Mouse (Mus musculus) ZHBTc4 (cell line): ENCODE data around the gene Selplg.

Experiments
- DNase-seq: peaks from one replicate; pipeline ENCODE4 v3.0.0-alpha.2; 2011; ENCODE audit warnings: low read depth, low spot score

The Selplg gene

GRCm38 (mm10) chr5:113854494-113854893 is 22.1 kb upstream of the Selplg start:
- peak; percentile 90 for DNase-seq

- DNase-seq = no peak
These were observed 21.1 kb upstream of the Selplg start for GRCm38 (mm10) chr5:113853541-113853940.

GRCm38 (mm10) chr5:113852463-113852862 is 20.0 kb upstream of the Selplg start:
- no peak for DNase-seq

- no peak for DNase-seq
These were observed 18.3 kb upstream of the Selplg start for GRCm38 (mm10) chr5:113850680-113851230.

- DNase-seq = no peak
These were observed 15.2 kb upstream of the Selplg start for GRCm38 (mm10) chr5:113847636-113848035.

GRCm38 (mm10) chr5:113846656-113847055 is 14.2 kb upstream of the Selplg start:
- no peak for DNase-seq

- no peak for DNase-seq
These were observed 13.2 kb upstream of the Selplg start for GRCm38 (mm10) chr5:113845627-113846026.

- DNase-seq = peak; percentile 90
These were observed 12.3 kb upstream of the Selplg start for GRCm38 (mm10) chr5:113844721-113845120.

GRCm38 (mm10) chr5:113844106-113844505 is 11.7 kb upstream of the Selplg start:
- peak; percentile 83 for DNase-seq

- DNase-seq = peak; percentile 42
These were observed 10.5 kb upstream of the Selplg start for GRCm38 (mm10) chr5:113842906-113843305.

- no peak for DNase-seq
These were observed 9.8 kb upstream of the Selplg start for GRCm38 (mm10) chr5:113842244-113842643.

GRCm38 (mm10) chr5:113841243-113842225 is 9.1 kb upstream of the Selplg start:
- no peak for DNase-seq

- DNase-seq = no peak
These were observed 8.0 kb upstream of the Selplg start for GRCm38 (mm10) chr5:113840443-113840842.

- no peak for DNase-seq
These were observed 4.5 kb upstream of the Selplg start for GRCm38 (mm10) chr5:113836961-113837360.

GRCm38 (mm10) chr5:113833316-113833947 is 988 bp upstream of the Selplg start:
- DNase-seq = no peak

GRCm38 (mm10) chr5:113831741-113832140 is 703 bp downstream of the Selplg start:
- no peak for DNase-seq

- DNase-seq = no peak
These were observed 1.6 kb downstream of the Selplg start for GRCm38 (mm10) chr5:113830796-113831195.

GRCm38 (mm10) chr5:113830292-113830643 is 2.2 kb downstream of the Selplg start:
- no peak for DNase-seq

- DNase-seq = no peak
These were observed 2.7 kb downstream of the Selplg start for GRCm38 (mm10) chr5:113829566-113830291.

GRCm38 (mm10) chr5:113828481-113828880 is 4.0 kb downstream of the Selplg start:
- no peak for DNase-seq

GRCm38 (mm10) chr5:113827991-113828411 is 4.4 kb downstream of the Selplg start:
- DNase-seq = no peak

GRCm38 (mm10) chr5:113826619-113827018 is 5.8 kb downstream of the Selplg start:
- DNase-seq = no peak
